Mouse (Mus musculus) ES-E14 (cell line): ENCODE data around the gene Zscan10. TPM values are rescaled to one million over a fixed set of nuclear protein-coding genes. Genes with fewer than 3 reads are reported as not detected.

Experiments
- DNase-seq: peaks from one replicate; pipeline ENCODE4 v3.0.0-alpha.2; 2013; ENCODE audit warnings: low read depth, low spot score
- H3K27ac ChIP-seq: 2 replicates; pipeline ENCODE4 v1.5.1; 2012; ENCODE audit warnings: low read depth, mild to moderate bottlenecking, low read length, moderate library complexity, mixed read lengths; ENCODE audit not compliant: poor library complexity, insufficient read depth, severe bottlenecking
- H3K36me3 ChIP-seq: 2 replicates; pipeline ENCODE4 v1.6.1; 2012; ENCODE audit warnings: mild to moderate bottlenecking, low read length, moderate library complexity, mixed read lengths; ENCODE audit not compliant: control insufficient read depth, poor library complexity, insufficient read depth, severe bottlenecking
- H3K4me1 ChIP-seq, 2 experiments: fragments of 150-350 bp in 1 of 2; sonication (generic) in 1 of 2; 2 replicates each; pipeline ENCODE4 v1.6.1; 2012; ENCODE audit warnings: low read length in 2 of 2, mild to moderate bottlenecking in 1 of 2, mixed read lengths in 1 of 2; ENCODE audit not compliant: control insufficient read depth in 2 of 2, insufficient read depth in 2 of 2, poor library complexity in 1 of 2
- H3K4me3 ChIP-seq, 2 experiments: fragments of 150-350 bp in 1 of 2; sonication (generic) in 1 of 2; 2 replicates each; pipeline ENCODE4 v1.5.1; 2012; ENCODE audit warnings: low read length in 2 of 2, low read depth in 1 of 2, mild to moderate bottlenecking in 1 of 2, mixed read lengths in 1 of 2; ENCODE audit not compliant: insufficient read depth in 1 of 2, poor library complexity in 1 of 2, severe bottlenecking in 1 of 2
- H3K9ac ChIP-seq: 2 replicates; pipeline ENCODE4 v1.6.1; 2012; ENCODE audit warnings: low read depth, mild to moderate bottlenecking, low read length, mixed read lengths; ENCODE audit not compliant: poor library complexity, insufficient read depth, severe bottlenecking
- H3K9me3 ChIP-seq: fragments of 150-350 bp; sonication (generic); 2 replicates; pipeline ENCODE4 v1.6.1; 2012; ENCODE audit warnings: low read depth, mild to moderate bottlenecking, low read length; ENCODE audit not compliant: control insufficient read depth, insufficient read depth
- CHD2 ChIP-seq: IDR thresholded peaks from 2 replicates; pipeline ENCODE4 v1.6.1; 2014; ENCODE audit warnings: mild to moderate bottlenecking, low read depth, low read length, inconsistent platforms
- HCFC1 ChIP-seq: IDR thresholded peaks from 2 replicates; pipeline ENCODE4 v1.6.1; 2012; ENCODE audit warnings: low read length, inconsistent platforms, borderline replicate concordance; ENCODE audit not compliant: insufficient read depth
- MAFK ChIP-seq: IDR thresholded peaks from 2 replicates; pipeline ENCODE4 v1.6.1; 2014; ENCODE audit warnings: mild to moderate bottlenecking, low read depth, low read length, inconsistent platforms; ENCODE audit not compliant: insufficient read depth
- ZC3H11A ChIP-seq: IDR thresholded peaks from 2 replicates; pipeline ENCODE4 v1.6.1; 2012; ENCODE audit warnings: low read depth, mild to moderate bottlenecking, inconsistent platforms, low read length, borderline replicate concordance
- ZNF384 ChIP-seq: IDR thresholded peaks from 2 replicates; pipeline ENCODE4 v1.6.1; 2012; ENCODE audit warnings: low read depth, low read length, inconsistent platforms
- in situ Hi-C, 2 experiments: fragments of 600-800 bp; cut with MboI; formaldehyde crosslinking; loops; one replicate each; pipeline ENCODE4 v1.15.1; 2025; ENCODE audit warnings: low sequenced_read_pairs in 2 of 2, inconsistent platforms in 1 of 2; ENCODE audit not compliant: unreplicated experiment in 2 of 2
- total RNA-seq: library from RNA; depleted of rRNA; stranded (reverse); fragments of 300-350 nt; gene quantifications from 2 replicates; pipeline ENCODE4 v1.2.3, GENCODE M21; 2012

Gene Zscan10
- total RNA-seq, 1 experiment: 62.5 TPM

- H3K9me3 ChIP-seq: no peaks in the 10 kb centered on the region
- H3K36me3 ChIP-seq: peaks cover 34% of the 10 kb centered on the region; the same call in 1 of the 2 replicates
- H3K4me3 ChIP-seq: peak overlapping the region; percentile 44 to 57
- no peaks in the 10 kb centered on the region; a peak in 1 of 4 replicates for H3K4me1 ChIP-seq
- DNase-seq: no peak
- in situ Hi-C loops: no loop called here
- H3K27ac ChIP-seq: no peak overlapping the region
- peak overlapping the region; percentile 45 for H3K9ac ChIP-seq
- TF ChIP-seq CHD2 (no peak), MAFK (no peak), HCFC1 (no peak), ZNF384 (no peak), ZC3H11A (no peak)
Observed at GRCm38 (mm10) chr17:23575951-23576552, 24.6 kb upstream of the Zscan10 start.

- H3K4me3 ChIP-seq: no peak overlapping the region
Observed at GRCm38 (mm10) chr17:23584786-23585185, 15.9 kb upstream of the Zscan10 start.

GRCm38 (mm10) chr17:23585721-23586491, 14.8 kb upstream of the Zscan10 start:
- Histone ChIP-seq H3K27ac (no peak overlapping the region), H3K9ac (peak overlapping the region; percentile 77), H3K9me3 (no peaks in the 10 kb centered on the region), H3K4me3 (peak overlapping the region; percentile 67 to 91), H3K4me1 (peaks cover 0 to 3% of the 10 kb centered on the region in 2 experiments; a peak in 1 of 4 replicates), H3K36me3 (peaks cover 7% of the 10 kb centered on the region; the same call in 1 of the 2 replicates)
- in situ Hi-C loops: no loop called here
- DNase-seq: peak; percentile 71
- TF ChIP-seq ZNF384 (0 out of 2 replicates have a peak, but pooled peaks have one; percentile 15), HCFC1 (peak; percentile 87), ZC3H11A (peak; percentile 3; the same call in 1 of the 2 replicates), MAFK (no peak), CHD2 (peak; percentile 66; the same call in 1 of the 2 replicates)

More at GRCm38 (mm10) chr17:23584786-23585185, 15.9 kb upstream of the Zscan10 start:
- Histone ChIP-seq H3K9ac (no peak overlapping the region), H3K36me3 (peaks cover 13% of the 10 kb centered on the region; the same call in 1 of the 2 replicates), H3K27ac (no peak overlapping the region), H3K9me3 (no peaks in the 10 kb centered on the region), H3K4me1 (peaks cover 0 to 3% of the 10 kb centered on the region in 2 experiments; a peak in 1 of 4 replicates)
- in situ Hi-C loops: no loop called here
- DNase-seq: no peak
- TF ChIP-seq ZNF384 (no peak), CHD2 (no peak), ZC3H11A (no peak), HCFC1 (no peak), MAFK (no peak)

GRCm38 (mm10) chr17:23587253-23587652, 13.4 kb upstream of the Zscan10 start:
- DNase-seq: no peak
- Histone ChIP-seq H3K27ac (no peak overlapping the region), H3K9ac (no peak overlapping the region), H3K36me3 (peaks cover 3% of the 10 kb centered on the region; the same call in 1 of the 2 replicates), H3K4me3 (no peak overlapping the region), H3K4me1 (peaks cover 0 to 3% of the 10 kb centered on the region in 2 experiments; a peak in 1 of 4 replicates), H3K9me3 (no peaks in the 10 kb centered on the region)
- in situ Hi-C loops: no loop called here
- TF ChIP-seq ZNF384: no peak
- no peak for TF ChIP-seq CHD2
- no peak for TF ChIP-seq HCFC1
- TF ChIP-seq ZC3H11A: no peak
- TF ChIP-seq MAFK: no peak
